Mouse (Mus musculus) stomach, embryonic 14.5 days (tissue): ENCODE data around the gene Hectd1. TPM values are rescaled to one million over a fixed set of nuclear protein-coding genes. Genes with fewer than 3 reads are reported as not detected.
A peak's percentile ranks its signal among the peaks of the same experiment; 100 is the strongest.

Experiments
- ATAC-seq: fragments of 200-750 bp; cut with Nextera tagmentation; 2 replicates; pipeline ENCODE4 v1.8.0; 2017; ENCODE audit warnings: low read depth, moderate TSS enrichment; ENCODE audit not compliant: insufficient number of reproducible peaks, insufficient read depth, low FRiP score
- H3K27ac ChIP-seq: fragments of 300-500 bp; sonication (generic); 2 replicates; pipeline ENCODE4 v1.5.1; 2014; ENCODE audit warnings: mild to moderate bottlenecking, low read length, moderate library complexity, mixed read lengths
- H3K27me3 ChIP-seq: fragments of 300-500 bp; sonication (generic); 2 replicates; pipeline ENCODE4 v1.6.1; 2014; ENCODE audit warnings: low read length, control low read depth, mixed read lengths; ENCODE audit not compliant: control insufficient read depth, insufficient read depth
- H3K36me3 ChIP-seq: fragments of 300-500 bp; sonication (generic); 2 replicates; pipeline ENCODE4 v1.6.1; 2014; ENCODE audit warnings: mild to moderate bottlenecking, control low read depth, low read length, moderate library complexity, mixed read lengths; ENCODE audit not compliant: control insufficient read depth, insufficient read depth
- H3K4me1 ChIP-seq: fragments of 300-500 bp; sonication (generic); 2 replicates; pipeline ENCODE4 v1.6.1; 2014; ENCODE audit warnings: low read length, control low read depth, mixed read lengths; ENCODE audit not compliant: control insufficient read depth, insufficient read depth
- H3K4me2 ChIP-seq: fragments of 300-500 bp; sonication (generic); replicated peaks from 2 replicates; pipeline ENCODE4 v1.6.1; 2014; ENCODE audit warnings: low read depth, low read length, control low read depth
- H3K4me3 ChIP-seq: fragments of 300-500 bp; sonication (generic); 2 replicates; pipeline ENCODE4 v1.5.1; 2014; ENCODE audit warnings: low read depth, low read length, control low read depth
- H3K9ac ChIP-seq: fragments of 300-500 bp; sonication (generic); replicated peaks from 2 replicates; pipeline ENCODE4 v1.6.1; 2014; ENCODE audit warnings: low read depth, mild to moderate bottlenecking, control low read depth, low read length, moderate library complexity, mixed read lengths
- H3K9me3 ChIP-seq: fragments of 300-500 bp; sonication (generic); 2 replicates; pipeline ENCODE4 v1.6.1; 2016; ENCODE audit warnings: low read depth, low read length, control low read depth; ENCODE audit not compliant: control insufficient read depth
- WGBS: fragments of 180-500 bp; shearing (Covaris S2); extraction: QIAGEN DNeasy Blood & Tissue Kit; methylation state at CpG from one replicate; pipeline ENCODE4 v1.1.7; 2014; 5-methylcytosine and 5-hydroxymethylcytosine counted together
- polyA plus RNA-seq: library from polyadenylated mRNA; unstranded; fragments of >200 nt; fragmentation: Nextera tagmentation; extraction: Ambion mirVana; gene quantifications from 2 replicates; pipeline ENCODE4 v1.2.1, GENCODE M21; 2014

Gene Hectd1
- polyA plus RNA-seq, 1 experiment from 2014 or later: 52.3 TPM

GRCm38 (mm10) chr12:51699623-51700393 lies 129.5 kb downstream of the Hectd1 start:
- no peak overlapping the region for H3K4me2 ChIP-seq
- WGBS: 48% methylated on average over 8 of the region's 8 CpGs
- no peak overlapping the region for H3K9ac ChIP-seq
- no peak overlapping the region for H3K27ac ChIP-seq
- H3K27me3 ChIP-seq: no peaks in the 10 kb centered on the region
- H3K9me3 ChIP-seq: peaks cover 3% of the 10 kb centered on the region; the same call in 1 of the 2 replicates
- H3K36me3 ChIP-seq: no peaks in the 10 kb centered on the region
- no peak overlapping the region for H3K4me3 ChIP-seq
- H3K4me1 ChIP-seq: no peaks in the 10 kb centered on the region
- ATAC-seq: peak; percentile 88; the same call in 1 of the 2 replicates

GRCm38 (mm10) chr12:51696157-51696556 lies 133.2 kb downstream of the Hectd1 start:
- Histone ChIP-seq H3K4me3 (no peak overlapping the region), H3K9me3 (no peaks in the 10 kb centered on the region)
- 94% methylated on average over 2 of the region's 2 CpGs for WGBS

DNA sequence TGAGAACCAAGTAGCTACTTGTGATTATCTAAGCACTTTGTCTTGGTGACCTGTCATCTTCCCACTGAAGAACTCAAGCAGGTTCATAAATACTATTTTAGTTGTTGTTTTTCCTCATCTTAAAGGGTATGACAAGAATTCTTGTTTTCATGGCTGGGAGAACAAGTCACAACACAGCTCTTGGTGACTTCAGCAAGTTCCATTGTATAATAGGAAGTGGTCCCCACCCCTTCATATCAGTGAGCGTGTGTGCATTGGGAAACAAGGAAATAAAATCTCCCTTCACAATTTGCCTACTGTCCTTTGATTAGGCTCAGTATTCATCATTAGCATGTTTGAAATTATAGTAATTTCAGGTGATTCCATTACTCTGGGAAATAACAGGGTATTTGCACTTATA lies 134.4 kb downstream of the Hectd1 start:
- ATAC-seq: no peak
- Histone ChIP-seq H3K27ac (no peak overlapping the region), H3K4me1 (peaks cover 5% of the 10 kb centered on the region; the same call in 1 of the 2 replicates), H3K27me3 (no peaks in the 10 kb centered on the region), H3K9ac (no peak overlapping the region), H3K4me3 (no peak overlapping the region), H3K9me3 (no peaks in the 10 kb centered on the region), H3K4me2 (no peak overlapping the region), H3K36me3 (no peaks in the 10 kb centered on the region)
- 68% methylated on average over 1 of the region's 1 CpGs for WGBS

More at GRCm38 (mm10) chr12:51696157-51696556, 133.2 kb downstream of the Hectd1 start:
- H3K27me3 ChIP-seq: no peaks in the 10 kb centered on the region
- ATAC-seq: no peak
- peaks cover 5% of the 10 kb centered on the region; the same call in 1 of the 2 replicates for H3K4me1 ChIP-seq
- no peak overlapping the region for H3K9ac ChIP-seq
- no peaks in the 10 kb centered on the region for H3K36me3 ChIP-seq
- no peak overlapping the region for H3K4me2 ChIP-seq
- no peak overlapping the region for H3K27ac ChIP-seq

GRCm38 (mm10) chr12:51694096-51694495 lies 135.2 kb downstream of the Hectd1 start:
- ATAC-seq: no peak
- no peaks in the 10 kb centered on the region for H3K9me3 ChIP-seq
- peak overlapping the region; percentile 52; the same call in 1 of the 2 replicates for H3K27ac ChIP-seq
- H3K4me2 ChIP-seq: no peak overlapping the region
- no peak overlapping the region for H3K9ac ChIP-seq
- no peaks in the 10 kb centered on the region for H3K27me3 ChIP-seq
- H3K4me1 ChIP-seq: peaks cover 8% of the 10 kb centered on the region
- H3K36me3 ChIP-seq: no peaks in the 10 kb centered on the region
- H3K4me3 ChIP-seq: no peak overlapping the region

Other genes with a start within 250 kb of the Hectd1 start
- gene Coch, start 236.2 kb downstream of the Hectd1 start, polyA plus RNA-seq: 1.6 TPM in 2 replicates
- gene Ap4s1, start 138.5 kb downstream of the Hectd1 start, polyA plus RNA-seq: 29.6 and 34.1 TPM in 2 replicates
- gene Strn3, start 137.6 kb downstream of the Hectd1 start, polyA plus RNA-seq: 62.2 and 63.6 TPM in 2 replicates
- 16.1 and 17.9 TPM in 2 replicates for gene Heatr5a, start 141.8 kb upstream of the Hectd1 start, polyA plus RNA-seq
- gene Dtd2, start 177.0 kb upstream of the Hectd1 start, polyA plus RNA-seq: 25.4 and 26.4 TPM in 2 replicates
- gene Gpr33, start 198.5 kb upstream of the Hectd1 start, polyA plus RNA-seq: not detected in 2 replicates